Mouse (Mus musculus): Measurements from ENCODE around the gene Notch4. TPM values are rescaled to one million over a fixed set of nuclear protein-coding genes. Genes with fewer than 3 reads are reported as not detected.

Notch4 gene
- total RNA-seq (2012; rRNA removed) (0.25 and 0.29 TPM in 2 replicates), total RNA-seq (2014; rRNA removed) (not detected in 2 replicates), polyA plus RNA-seq (2012; ENCODE audit: insufficient read length, low read depth) (0.55 TPM in 1 of 2 replicates, not detected in the other)

- Histone ChIP-seq H3K4me3 (replicated peaks in 1 of 3; ENCODE audit: low read depth in 2 of 3, low read length in 2 of 3, poor library complexity in 1 of 3) (no peak within 1 kb of the TSS), H3K4me1 (ENCODE audit: control insufficient read depth in 1 of 2, insufficient read depth in 2 of 2) (peaks cover 0 to 9% of the 10 kb centered on the region in 2 experiments; a peak in 2 of 4 replicates), H3K27ac (ENCODE audit: insufficient read depth, low read depth) (no peak within 1 kb of the TSS), H3K36me3 (replicated peaks in 1 of 2; ENCODE audit: control insufficient read depth in 1 of 2, insufficient read depth in 1 of 2, low read length in 1 of 2) (no peaks in the 10 kb centered on the region), H3K27me3 (replicated peaks) (peaks cover 53% of the 10 kb centered on the region), H3K79me2 (replicated peaks; ENCODE audit: control insufficient read depth, extremely low read depth, insufficient read depth, poor library complexity, severe bottlenecking) (no peaks in the 10 kb centered on the region), H3K9me3 (replicated peaks; ENCODE audit: low read length) (peaks cover 10% of the 10 kb centered on the region), H3K4me2 (ENCODE audit: insufficient read depth, low read depth, poor library complexity, severe bottlenecking) (no peak within 1 kb of the TSS), H3K9ac (ENCODE audit: insufficient read depth, low read depth) (no peak within 1 kb of the TSS)
- DNase-seq (ENCODE audit: extremely low read depth) = no peak
- in situ Hi-C loops (cut with MboI; ENCODE audit: low pct_ligation_motif_present, low pct_unique_long_range_greater_than_20kb, low sequenced_read_pairs) = no loop called here
- dilution Hi-C loops (cut with MboI; ENCODE audit: extremely low pct_ligation_motif_present, extremely low pct_unique_long_range_greater_than_20kb, low sequenced_read_pairs) = no loop called here
- TF ChIP-seq NRF1 (IDR thresholded peaks at IDR 0.05; ENCODE audit: low read depth, low read length) (no peak), MAZ (IDR thresholded peaks at IDR 0.05; ENCODE audit: low read depth, low read length) (no peak), RAD21 (IDR thresholded peaks at IDR 0.05; ENCODE audit: low read depth, low read length) (no peak), EP300 (IDR thresholded peaks at IDR 0.05; ENCODE audit: low read length) (no peak), ZKSCAN1 (IDR thresholded peaks at IDR 0.05; ENCODE audit: borderline replicate concordance, low read depth, low read length) (no peak), POLR2AphosphoS2 (IDR thresholded peaks at IDR 0.05; ENCODE audit: low read depth, low read length) (no peak), ELF1 (IDR thresholded peaks at IDR 0.05; ENCODE audit: low read depth, low read length) (no peak), ZNF384 (IDR thresholded peaks at IDR 0.05; ENCODE audit: low read depth, low read length) (no peak), USF1 (IDR thresholded peaks at IDR 0.05; ENCODE audit: low read depth, low read length) (no peak), TBP (conservative IDR thresholded peaks at IDR 0.05; ENCODE audit: low read depth, low read length) (no peak), CHD1 (IDR thresholded peaks at IDR 0.05; ENCODE audit: low read depth, low read length) (no peak), IRF4 (IDR thresholded peaks at IDR 0.05; ENCODE audit: low read depth, low read length) (no peak), JUND (conservative IDR thresholded peaks at IDR 0.05; ENCODE audit: low read depth, low read length) (no peak), SMC3 (IDR thresholded peaks at IDR 0.05; ENCODE audit: low read depth, low read length) (no peak), GABPA (IDR thresholded peaks at IDR 0.05; ENCODE audit: insufficient replicate concordance, low read depth, low read length) (no peak), NELFE (IDR thresholded peaks at IDR 0.05; ENCODE audit: low read depth, low read length) (no peak), KAT2A (IDR thresholded peaks at IDR 0.05; ENCODE audit: insufficient replicate concordance, low read length) (no peak), PAX5 (IDR thresholded peaks at IDR 0.05; ENCODE audit: low read length) (no peak)
Observed at GRCm38 (mm10) chr17:34564003-34564421, at the start of gene Notch4. Notch4 (plus strand) TSS chr17:34564268.

GRCm38 (mm10) chr17:34516514-34516913 lies 47.6 kb upstream of the Notch4 start:
- Histone ChIP-seq H3K9ac (ENCODE audit: insufficient read depth, low read depth) (no peak overlapping the region), H3K27me3 (replicated peaks) (peaks cover 24% of the 10 kb centered on the region), H3K9me3 (replicated peaks; ENCODE audit: low read length) (no peaks in the 10 kb centered on the region), H3K4me2 (ENCODE audit: insufficient read depth, low read depth, poor library complexity, severe bottlenecking) (no peak overlapping the region), H3K4me3 (replicated peaks in 1 of 3; ENCODE audit: low read depth in 2 of 3, low read length in 2 of 3, poor library complexity in 1 of 3) (no peak overlapping the region), H3K27ac (ENCODE audit: insufficient read depth, low read depth) (no peak overlapping the region), H3K36me3 (replicated peaks in 1 of 2; ENCODE audit: control insufficient read depth in 1 of 2, insufficient read depth in 1 of 2, low read length in 1 of 2) (no peaks in the 10 kb centered on the region), H3K79me2 (replicated peaks; ENCODE audit: control insufficient read depth, extremely low read depth, insufficient read depth, poor library complexity, severe bottlenecking) (no peaks in the 10 kb centered on the region), H3K4me1 (ENCODE audit: control insufficient read depth in 1 of 2, insufficient read depth in 2 of 2) (no peaks in the 10 kb centered on the region)
- in situ Hi-C loops (cut with MboI; ENCODE audit: low pct_ligation_motif_present, low pct_unique_long_range_greater_than_20kb, low sequenced_read_pairs) = loop anchor here (5.0 kb wide), 1 partner anchor 44 kb away; no protein-coding TSS in a partner anchor
- dilution Hi-C loops (cut with MboI; ENCODE audit: extremely low pct_ligation_motif_present, extremely low pct_unique_long_range_greater_than_20kb, low sequenced_read_pairs) = no loop called here
- no peak for TF ChIP-seq MEF2A (IDR thresholded peaks at IDR 0.05; ENCODE audit: borderline replicate concordance, low read depth, low read length)
- no peak for TF ChIP-seq ZMIZ1 (IDR thresholded peaks at IDR 0.05; ENCODE audit: low read depth, low read length)
- TF ChIP-seq UBTF (IDR thresholded peaks at IDR 0.05; ENCODE audit: low read depth, low read length) = no peak
- no peak for TF ChIP-seq ETS1 (conservative IDR thresholded peaks at IDR 0.05; ENCODE audit: low read depth, low read length)
- no peak for TF ChIP-seq SMC3 (IDR thresholded peaks at IDR 0.05; ENCODE audit: low read depth, low read length)
- TF ChIP-seq USF2 (conservative IDR thresholded peaks at IDR 0.05; ENCODE audit: low read depth, low read length) = no peak
- no peak for TF ChIP-seq HCFC1 (IDR thresholded peaks at IDR 0.05; ENCODE audit: low read depth, low read length)
- no peak for TF ChIP-seq MXI1 (IDR thresholded peaks at IDR 0.05; ENCODE audit: low read depth, low read length)
- no peak for TF ChIP-seq MAFK (IDR thresholded peaks at IDR 0.05; ENCODE audit: insufficient replicate concordance, low read length)
- no peak for TF ChIP-seq ZNF384 (IDR thresholded peaks at IDR 0.05; ENCODE audit: low read depth, low read length)
- no peak for TF ChIP-seq JUN (IDR thresholded peaks at IDR 0.05; ENCODE audit: insufficient read depth, low read depth, low read length)
- TF ChIP-seq ZKSCAN1 (IDR thresholded peaks at IDR 0.05; ENCODE audit: borderline replicate concordance, low read depth, low read length) = no peak
- TF ChIP-seq JUND (conservative IDR thresholded peaks at IDR 0.05; ENCODE audit: low read depth, low read length) = no peak
- no peak for TF ChIP-seq RCOR1 (conservative IDR thresholded peaks at IDR 0.05; ENCODE audit: low read depth, low read length)
- TF ChIP-seq BHLHE40 (IDR thresholded peaks at IDR 0.05; ENCODE audit: low read depth, low read length) = no peak
- TF ChIP-seq ELF1 (IDR thresholded peaks at IDR 0.05; ENCODE audit: low read depth, low read length) = no peak
- TF ChIP-seq MYC (IDR thresholded peaks at IDR 0.05; ENCODE audit: low read depth, low read length) = no peak
- TF ChIP-seq IRF4 (IDR thresholded peaks at IDR 0.05; ENCODE audit: low read depth, low read length) = no peak
- no peak for TF ChIP-seq NELFE (IDR thresholded peaks at IDR 0.05; ENCODE audit: low read depth, low read length)
- no peak for DNase-seq (ENCODE audit: extremely low read depth)
